Mouse (Mus musculus): Measurements from ENCODE around the gene Impdh1.
"Not testable (repeated sequence)": the region's sequence is repeated elsewhere in the genome, so short reads cannot be mapped to it uniquely, and the experiment has no call there.

Impdh1 gene

GRCm38 (mm10) chr6:29178888-29179658, 37.1 kb downstream of the Impdh1 start, which contains the start of gene Prrt4:
TSS of gene Prrt4 (minus strand) at chr6:29179584.
- DNase-seq (ENCODE audit: low spot score) = peak; percentile 66

- DNase-seq (ENCODE audit: low spot score) = peak; percentile 33
Measured at GRCm38 (mm10) chr6:29177901-29178879, 38.0 kb downstream of the Impdh1 start.

GRCm38 (mm10) chr6:29175113-29175512, 41.1 kb downstream of the Impdh1 start:
- DNase-seq (ENCODE audit: low spot score) = no peak

- peak; percentile 43 for DNase-seq (ENCODE audit: low spot score)
Measured at GRCm38 (mm10) chr6:29174368-29174767, 41.8 kb downstream of the Impdh1 start.

GRCm38 (mm10) chr6:29170952-29171388, 45.2 kb downstream of the Impdh1 start:
- DNase-seq (ENCODE audit: low spot score) = peak; percentile 92

- peak; percentile 47 for DNase-seq (ENCODE audit: low spot score)
Measured at GRCm38 (mm10) chr6:29170063-29170921, 45.9 kb downstream of the Impdh1 start.

GRCm38 (mm10) chr6:29169675-29170062, 46.5 kb downstream of the Impdh1 start:
- no peak for DNase-seq (ENCODE audit: low spot score)

GRCm38 (mm10) chr6:29168871-29169270, 47.3 kb downstream of the Impdh1 start:
- no peak for DNase-seq (ENCODE audit: low spot score)

GRCm38 (mm10) chr6:29166196-29166595, 50.0 kb downstream of the Impdh1 start:
- peak; percentile 85 for DNase-seq (ENCODE audit: low spot score)

- peak; percentile 94 for DNase-seq (ENCODE audit: low spot score)
Measured at GRCm38 (mm10) chr6:29164314-29165244, 51.6 kb downstream of the Impdh1 start, which contains the start of gene Rbm28. TSS of gene Rbm28 (minus strand) at chr6:29165006.

- not testable (repeated sequence) for DNase-seq (ENCODE audit: low spot score)
Measured at GRCm38 (mm10) chr6:29161291-29161690, 54.9 kb downstream of the Impdh1 start.

- DNase-seq (ENCODE audit: low spot score) = no peak
Measured at GRCm38 (mm10) chr6:29160786-29161185, 55.4 kb downstream of the Impdh1 start.

- DNase-seq (ENCODE audit: low spot score) = no peak
Measured at GRCm38 (mm10) chr6:29156326-29156725, 59.8 kb downstream of the Impdh1 start.
